Mouse (Mus musculus): ENCODE results near the gene P2rx4.

P2rx4 gene

GRCm38 (mm10) chr5:122703574-122703973 lies 3.8 kb upstream of the P2rx4 start:
- no peak for DNase-seq (ENCODE audit: low spot score in 2 of 2)

- DNase-seq (ENCODE audit: low spot score in 2 of 2), result no peak
Observed at GRCm38 (mm10) chr5:122704571-122704970, 2.8 kb upstream of the P2rx4 start.

- no peak for DNase-seq (ENCODE audit: low spot score in 2 of 2)
Observed at GRCm38 (mm10) chr5:122705174-122705573, 2.2 kb upstream of the P2rx4 start.

- no peak for DNase-seq (ENCODE audit: low spot score in 2 of 2)
Observed at GRCm38 (mm10) chr5:122706917-122707275, 448 bp upstream of the P2rx4 start.

- DNase-seq (ENCODE audit: low spot score in 2 of 2), result no peak
Observed at GRCm38 (mm10) chr5:122708819-122709218, 1.5 kb downstream of the P2rx4 start.

- DNase-seq (ENCODE audit: low spot score in 2 of 2), result no peak
Observed at GRCm38 (mm10) chr5:122715723-122716122, 8.4 kb downstream of the P2rx4 start.

- DNase-seq (ENCODE audit: low spot score in 2 of 2), result no peak
Observed at GRCm38 (mm10) chr5:122716793-122717192, 9.4 kb downstream of the P2rx4 start.

GRCm38 (mm10) chr5:122718400-122718799 lies 11.1 kb downstream of the P2rx4 start:
- no peak for DNase-seq (ENCODE audit: low spot score in 2 of 2)

- DNase-seq (ENCODE audit: low spot score in 2 of 2), result no peak
Observed at GRCm38 (mm10) chr5:122719168-122719567, 11.8 kb downstream of the P2rx4 start.

- no peak for DNase-seq (ENCODE audit: low spot score in 2 of 2)
Observed at GRCm38 (mm10) chr5:122725453-122725852, 18.1 kb downstream of the P2rx4 start.

- peak; percentile 32 to 57 for DNase-seq (ENCODE audit: low spot score in 2 of 2)
Observed at GRCm38 (mm10) chr5:122726068-122726467, 18.7 kb downstream of the P2rx4 start.

- no peak for DNase-seq (ENCODE audit: low spot score in 2 of 2)
Observed at GRCm38 (mm10) chr5:122726595-122726994, 19.3 kb downstream of the P2rx4 start.

- no peak for DNase-seq (ENCODE audit: low spot score in 2 of 2)
Observed at GRCm38 (mm10) chr5:122727096-122727495, 19.8 kb downstream of the P2rx4 start.

GRCm38 (mm10) chr5:122730776-122731175 lies 23.4 kb downstream of the P2rx4 start:
- no peak for DNase-seq (ENCODE audit: low spot score in 2 of 2)

GRCm38 (mm10) chr5:122731321-122731720 lies 24.0 kb downstream of the P2rx4 start:
- peak; percentile 56 for DNase-seq (ENCODE audit: low spot score in 2 of 2)

- DNase-seq (ENCODE audit: low spot score in 2 of 2), result no peak
Observed at GRCm38 (mm10) chr5:122731991-122732673, 24.8 kb downstream of the P2rx4 start.

GRCm38 (mm10) chr5:122733881-122734280 lies 26.5 kb downstream of the P2rx4 start:
- no peak for DNase-seq (ENCODE audit: low spot score in 2 of 2)

GRCm38 (mm10) chr5:122735853-122736252 lies 28.5 kb downstream of the P2rx4 start:
- DNase-seq (ENCODE audit: low spot score in 2 of 2), result no peak

- no peak for DNase-seq (ENCODE audit: low spot score in 2 of 2)
Observed at GRCm38 (mm10) chr5:122736761-122737160, 29.4 kb downstream of the P2rx4 start.

GRCm38 (mm10) chr5:122743880-122744422 lies 36.6 kb downstream of the P2rx4 start:
- no peak for DNase-seq (ENCODE audit: low spot score in 2 of 2)

- DNase-seq (ENCODE audit: low spot score in 2 of 2), result no peak
Observed at GRCm38 (mm10) chr5:122747950-122748349, 40.6 kb downstream of the P2rx4 start.

- DNase-seq (ENCODE audit: low spot score in 2 of 2), result no peak
Observed at GRCm38 (mm10) chr5:122754477-122754876, 47.1 kb downstream of the P2rx4 start.

GRCm38 (mm10) chr5:122755620-122756019 lies 48.3 kb downstream of the P2rx4 start:
- DNase-seq (ENCODE audit: low spot score in 2 of 2), result no peak

- no peak for DNase-seq (ENCODE audit: low spot score in 2 of 2)
Observed at GRCm38 (mm10) chr5:122756144-122756543, 48.8 kb downstream of the P2rx4 start.
